Mouse (Mus musculus): ENCODE data around the gene Ncoa3.

DNA sequence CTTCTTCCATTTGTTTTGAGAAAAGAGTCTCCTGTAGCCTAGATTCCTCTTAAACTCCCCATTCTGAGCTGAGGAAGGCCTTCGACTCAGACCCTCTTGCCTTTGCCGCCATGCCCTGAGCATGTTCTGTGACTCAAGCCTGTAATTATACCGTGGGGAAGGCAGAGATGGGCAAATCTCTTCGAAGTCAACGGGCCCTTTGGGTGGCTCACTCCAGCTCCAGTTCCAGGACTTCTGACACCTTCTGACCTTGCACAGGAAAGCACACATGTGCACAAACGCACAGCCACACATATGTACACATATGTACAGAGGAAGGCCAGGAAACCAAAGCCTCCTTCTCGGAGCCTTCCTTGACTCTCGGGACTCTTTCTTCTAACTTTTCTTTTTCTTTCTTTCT is 37.0 kb upstream of the Ncoa3 start:
- TF ChIP-seq POLR2A (IDR thresholded peaks at IDR 0.05; ENCODE audit: borderline replicate concordance, control insufficient read depth, low read depth, low read length) (no peak), CTCF (IDR thresholded peaks at IDR 0.05; ENCODE audit: control insufficient read depth, insufficient read depth, low read length) (no peak)
